Mouse (Mus musculus): ENCODE results near the gene Car5a.

Car5a gene

GRCm38 (mm10) chr8:121906542-121907512 lies 37.9 kb downstream of the Car5a start:
- DNase-seq (ENCODE audit: low read depth, low spot score), result peak; percentile 66

DNA sequence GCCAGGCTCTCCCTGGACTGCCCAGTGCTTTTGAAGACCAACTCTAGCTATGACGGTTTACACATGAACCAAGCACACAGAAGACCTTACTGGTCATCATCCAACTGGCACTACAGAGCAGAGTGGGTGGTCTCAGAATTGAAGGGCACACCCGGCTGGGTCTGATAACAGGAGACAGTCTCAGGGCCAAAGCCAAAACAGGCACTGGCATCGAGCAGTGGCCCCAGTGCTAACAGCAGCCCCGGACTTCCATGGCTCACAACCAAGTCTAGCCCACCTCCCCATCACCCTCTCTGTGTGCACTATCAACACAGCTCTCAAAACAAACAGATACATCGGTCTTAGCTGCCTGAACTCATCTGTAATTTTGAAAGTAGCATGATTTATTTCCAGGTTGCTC lies 38.8 kb downstream of the Car5a start:
- no peak for DNase-seq (ENCODE audit: low read depth, low spot score)

- DNase-seq (ENCODE audit: low read depth, low spot score), result no peak
Observed at GRCm38 (mm10) chr8:121905420-121905819, 39.3 kb downstream of the Car5a start.

DNA sequence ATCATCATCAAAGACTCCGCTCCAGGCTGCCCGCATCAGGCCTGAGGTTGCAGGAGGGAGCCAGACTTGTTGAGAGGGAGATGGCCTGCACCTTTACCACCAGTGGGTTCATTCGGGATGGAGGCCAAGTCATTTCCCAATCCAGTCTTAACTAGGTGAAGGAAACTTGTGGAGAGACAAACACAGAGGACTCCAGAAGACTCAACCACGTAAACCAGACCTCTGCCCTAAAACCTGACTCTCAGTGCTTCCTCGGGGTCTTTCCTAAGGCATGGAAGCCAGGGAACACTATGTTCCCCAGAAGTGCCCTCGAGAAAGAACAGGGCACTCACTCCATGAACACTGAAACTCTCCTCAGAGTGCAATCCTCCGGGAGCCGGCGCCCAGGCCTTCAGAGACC lies 39.7 kb downstream of the Car5a start:
- no peak for DNase-seq (ENCODE audit: low read depth, low spot score)

GRCm38 (mm10) chr8:121903977-121904376 lies 40.7 kb downstream of the Car5a start:
- DNase-seq (ENCODE audit: low read depth, low spot score), result no peak

- DNase-seq (ENCODE audit: low read depth, low spot score), result no peak
Observed at GRCm38 (mm10) chr8:121901498-121902236, 43.0 kb downstream of the Car5a start.

DNA sequence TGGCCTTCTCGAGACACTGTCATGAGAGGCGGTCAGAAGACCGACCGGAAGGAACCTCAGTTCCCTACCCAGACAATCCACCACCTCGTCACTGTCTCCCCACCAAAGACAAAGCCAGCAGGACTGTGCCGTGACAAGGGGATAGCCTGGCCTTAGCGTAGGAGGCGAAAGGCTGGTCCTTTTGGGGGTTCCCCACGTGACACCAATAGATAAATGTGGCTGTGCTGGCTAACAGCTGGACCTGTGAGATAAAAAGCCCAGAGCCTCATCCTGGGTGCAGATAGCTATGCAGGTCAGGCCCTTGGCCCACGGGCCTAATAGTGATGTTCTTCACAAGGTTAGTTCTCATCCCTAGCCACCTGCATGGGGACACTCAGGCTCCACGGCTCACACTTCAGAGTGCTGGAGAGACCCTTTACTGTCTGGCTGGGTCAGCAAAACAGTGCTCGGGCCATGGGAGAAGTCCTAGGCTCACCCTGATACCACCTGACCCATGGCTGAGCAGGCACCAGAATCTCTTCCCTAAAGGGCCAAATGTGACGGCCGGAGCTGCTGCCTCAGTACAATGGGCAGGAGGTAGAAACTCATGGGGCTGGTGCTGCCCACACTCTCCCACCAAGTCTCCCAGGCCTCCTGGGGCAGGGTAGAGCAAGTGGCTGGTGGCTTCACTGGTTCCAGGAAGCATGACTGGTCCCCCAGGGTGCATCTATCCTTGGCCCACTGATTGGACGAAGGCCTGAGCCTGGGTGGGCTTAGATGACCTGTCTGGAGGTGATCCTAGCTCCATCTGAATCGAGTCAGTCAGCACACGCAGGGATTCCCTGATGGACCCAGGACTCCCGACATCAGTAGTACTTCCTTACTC lies 45.3 kb downstream of the Car5a start:
- no peak for DNase-seq (ENCODE audit: low read depth, low spot score)

DNA sequence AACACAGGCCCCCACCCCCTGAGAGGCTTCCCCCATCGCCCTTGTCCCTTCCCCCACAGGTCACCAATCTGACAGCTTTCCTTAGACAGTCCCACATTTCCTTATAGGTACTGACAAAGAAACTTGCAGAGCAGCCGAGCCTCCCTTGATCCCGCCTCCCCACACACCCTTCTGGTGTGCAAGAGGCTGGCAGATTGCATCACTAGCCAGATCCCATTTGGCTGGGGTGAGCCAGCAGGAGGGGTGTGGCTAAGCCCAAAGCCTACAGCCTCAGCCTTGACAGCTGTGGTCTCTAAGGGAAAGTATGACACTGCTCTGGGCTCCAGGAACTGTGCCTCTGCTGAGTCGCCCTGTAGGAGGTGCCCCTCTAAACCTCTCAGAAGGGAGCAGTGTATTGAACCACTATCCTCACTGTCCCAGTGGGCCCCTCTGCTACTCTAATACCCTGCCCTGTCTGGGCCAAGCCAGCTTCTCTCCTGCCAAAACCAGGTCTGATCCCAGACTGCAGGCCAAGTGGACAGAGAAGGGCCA lies 46.2 kb downstream of the Car5a start:
- peak; percentile 55 for DNase-seq (ENCODE audit: low read depth, low spot score)

DNA sequence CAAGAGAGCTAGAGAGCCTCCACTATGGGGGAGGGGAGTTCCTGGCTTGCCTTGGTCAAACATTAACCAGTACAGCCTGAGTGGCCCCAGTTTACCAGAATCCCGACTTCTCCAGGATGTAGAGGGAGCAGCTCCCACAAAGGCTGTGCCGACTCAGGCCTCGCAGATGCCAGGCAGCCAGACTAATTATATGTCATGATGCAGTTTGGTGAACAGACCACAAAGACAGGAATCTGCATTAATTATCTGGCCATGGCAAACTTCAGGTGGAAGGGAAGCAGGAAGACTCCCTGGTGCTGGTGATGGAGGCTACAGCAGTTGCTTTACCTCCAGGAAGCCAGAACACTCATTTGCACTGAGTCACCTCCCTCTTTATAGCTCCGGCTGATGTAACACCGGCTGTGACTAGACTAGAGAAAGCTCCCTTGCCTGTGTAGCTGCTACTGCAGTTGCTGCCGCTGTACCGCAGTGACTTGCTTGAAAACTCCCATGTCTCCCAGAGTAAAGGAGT lies 46.8 kb downstream of the Car5a start:
- no peak for DNase-seq (ENCODE audit: low read depth, low spot score)

GRCm38 (mm10) chr8:121897205-121897604 lies 47.5 kb downstream of the Car5a start:
- DNase-seq (ENCODE audit: low read depth, low spot score), result no peak

DNA sequence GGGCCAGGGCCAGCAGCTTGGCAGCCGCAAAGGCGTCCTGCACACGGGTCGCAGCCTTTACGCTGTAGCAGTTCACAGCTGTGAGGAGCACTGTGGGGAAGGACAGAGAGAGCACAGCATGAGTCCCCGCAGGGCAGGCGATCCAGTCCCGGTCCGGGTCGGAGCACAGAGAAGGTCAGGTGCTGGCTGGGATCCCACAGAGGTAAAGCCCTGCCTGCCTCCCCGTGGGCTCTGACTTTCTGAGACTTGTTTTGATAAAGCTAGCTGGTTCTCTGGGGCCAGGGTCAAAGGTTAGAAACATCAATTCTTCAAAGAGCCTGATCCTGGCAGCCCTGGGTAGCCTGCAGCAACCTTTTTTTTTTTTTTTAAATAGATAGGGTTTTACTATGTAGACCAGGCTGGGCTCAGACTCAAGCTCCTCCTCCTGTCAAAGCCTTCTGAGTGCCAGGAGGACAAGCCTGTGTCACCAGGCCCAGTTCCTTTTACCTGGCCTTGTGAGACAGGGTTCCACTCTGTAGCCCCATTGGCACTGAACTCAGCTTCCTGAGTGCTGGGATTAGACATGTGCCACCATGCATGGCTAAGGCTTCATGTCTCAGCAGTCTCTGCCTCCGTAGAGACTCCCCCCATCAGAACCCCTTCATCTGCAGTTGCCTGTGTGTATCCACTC lies 48.1 kb downstream of the Car5a start:
- DNase-seq (ENCODE audit: low read depth, low spot score), result no peak

- DNase-seq (ENCODE audit: low read depth, low spot score), result no peak
Observed at GRCm38 (mm10) chr8:121895910-121896309, 48.8 kb downstream of the Car5a start.

DNA sequence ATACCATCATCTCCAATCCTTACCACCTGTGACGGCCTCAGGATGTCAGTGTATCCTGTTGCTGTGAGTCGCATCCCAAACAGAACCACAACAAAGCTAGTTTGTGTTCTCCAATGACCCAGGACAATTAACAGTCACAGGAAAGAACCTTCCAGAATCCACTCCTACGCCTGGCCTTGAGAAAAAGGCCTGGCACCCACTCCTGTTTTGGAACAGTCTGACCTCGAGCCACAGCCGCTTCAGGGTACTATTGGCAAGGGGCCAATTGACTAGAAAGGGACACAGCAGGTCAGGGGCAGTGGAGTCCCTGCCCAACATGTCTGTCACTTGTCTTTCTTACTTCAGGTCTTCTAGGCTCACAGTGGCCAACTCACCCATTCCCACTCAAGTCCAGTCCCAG lies 51.8 kb downstream of the Car5a start:
- DNase-seq (ENCODE audit: low read depth, low spot score), result no peak

DNA sequence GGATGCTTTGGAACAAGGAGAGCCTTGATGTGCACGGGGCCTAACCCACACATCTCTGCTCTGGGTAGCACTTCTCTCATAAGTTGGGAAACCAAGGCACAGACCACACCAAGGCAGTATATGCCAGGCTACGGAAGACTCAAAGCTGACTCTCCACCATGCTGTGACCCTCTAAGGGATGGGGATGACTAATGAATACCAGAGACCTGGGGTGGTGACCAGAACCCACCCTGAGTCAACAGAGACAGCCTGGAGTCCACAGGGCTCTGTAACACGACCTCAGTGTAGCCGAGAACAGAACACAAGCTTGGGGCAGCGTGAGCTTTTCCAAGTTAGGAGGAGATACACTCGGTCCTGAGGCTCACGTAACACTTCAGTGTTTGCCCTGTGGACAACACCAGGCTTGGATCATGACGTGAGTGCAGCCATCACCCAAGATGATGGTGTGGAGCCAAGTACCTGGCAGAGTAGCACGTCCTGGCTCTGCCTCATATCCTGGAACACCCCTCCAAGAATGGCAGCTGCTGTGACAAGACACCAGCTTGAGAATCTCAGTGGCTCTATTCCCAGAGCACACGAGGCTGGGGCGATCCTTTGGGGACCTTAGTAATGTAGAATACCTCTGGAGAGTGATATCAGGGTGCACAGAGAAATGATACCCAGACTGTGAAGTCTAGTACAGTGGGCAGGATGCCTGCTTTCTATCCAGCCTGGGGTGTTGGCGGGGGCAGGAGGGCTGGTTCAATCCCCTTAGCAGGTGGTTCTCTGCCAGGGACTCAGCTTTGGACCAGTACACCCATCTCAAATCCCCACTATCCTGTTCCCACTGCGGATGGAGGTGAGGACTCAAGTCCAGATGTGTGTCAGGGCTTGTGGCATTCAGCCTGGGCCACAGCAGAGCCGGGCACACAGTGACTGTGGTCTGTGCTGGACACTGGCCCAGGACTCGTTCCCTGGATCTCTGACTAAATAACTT lies 54.6 kb downstream of the Car5a start:
- no peak for DNase-seq (ENCODE audit: low read depth, low spot score)

- no peak for DNase-seq (ENCODE audit: low read depth, low spot score)
Observed at GRCm38 (mm10) chr8:121889317-121889716, 55.4 kb downstream of the Car5a start.

DNA sequence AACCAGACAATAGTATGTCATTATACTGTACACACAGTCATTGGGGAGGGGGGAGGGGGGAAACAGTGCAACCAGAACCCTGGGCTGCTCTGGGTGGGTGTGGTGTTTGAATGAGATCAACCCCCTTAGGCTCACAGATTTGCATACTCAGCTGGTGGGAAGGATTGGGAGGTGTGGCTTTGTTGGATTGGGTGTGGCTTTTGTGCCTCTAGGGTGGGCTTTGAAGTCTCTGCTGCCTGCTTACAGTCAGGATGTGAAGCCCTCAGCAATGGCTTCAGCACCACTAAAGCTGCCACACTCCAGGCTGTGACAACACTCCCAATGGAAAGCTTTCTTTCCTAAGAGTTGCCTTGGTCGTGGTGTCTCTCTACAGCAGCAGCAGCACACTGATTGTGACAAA lies 57.2 kb downstream of the Car5a start:
- DNase-seq (ENCODE audit: low read depth, low spot score), result no peak

- DNase-seq (ENCODE audit: low read depth, low spot score), result no peak
Observed at GRCm38 (mm10) chr8:121885433-121885832, 59.3 kb downstream of the Car5a start.

DNA sequence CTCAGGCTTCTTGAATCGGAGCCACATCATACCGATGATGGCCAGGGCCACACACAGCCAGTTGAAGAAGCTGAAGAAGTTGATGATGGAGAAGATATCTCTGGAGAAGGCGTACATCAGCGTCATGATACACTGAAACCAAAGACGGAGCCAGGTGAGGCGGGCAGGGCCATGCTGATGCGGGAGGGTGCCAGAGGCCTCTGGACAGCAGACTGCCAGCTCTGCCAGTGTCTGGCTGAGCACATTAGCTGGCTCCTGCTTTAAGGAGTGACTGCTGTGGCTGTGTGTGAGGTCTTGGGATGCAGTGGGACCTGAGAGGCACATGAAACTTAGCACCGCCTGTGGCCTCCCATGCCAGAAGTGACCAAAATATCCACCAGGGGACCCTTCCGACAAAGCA lies 59.7 kb downstream of the Car5a start:
- no peak for DNase-seq (ENCODE audit: low read depth, low spot score)

DNA sequence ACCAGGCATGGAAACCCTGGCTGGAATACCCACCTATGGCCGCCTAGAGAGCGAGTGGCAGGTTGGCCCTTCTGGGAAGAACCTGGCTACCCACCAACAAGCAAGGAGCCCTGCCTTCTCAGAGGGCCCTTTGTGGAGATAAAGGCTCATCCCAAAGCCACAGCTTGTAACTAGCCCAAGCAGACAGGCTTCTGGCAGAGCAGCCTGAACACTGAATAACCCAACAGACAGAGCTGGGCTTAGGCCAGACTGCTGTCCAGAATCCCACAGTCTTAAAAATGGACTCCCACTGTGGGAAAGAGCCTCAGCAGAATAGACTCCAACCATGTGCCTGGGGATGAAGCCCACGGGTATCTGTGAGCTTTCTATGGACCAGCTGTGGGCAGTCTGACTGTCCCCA lies 60.5 kb downstream of the Car5a start:
- no peak for DNase-seq (ENCODE audit: low read depth, low spot score)

GRCm38 (mm10) chr8:121881921-121882320 lies 62.8 kb downstream of the Car5a start:
- DNase-seq (ENCODE audit: low read depth, low spot score), result no peak
